Mouse (Mus musculus): Measurements from ENCODE around the gene Vmn1r218.
"Not testable (repeated sequence)": the region's sequence is repeated elsewhere in the genome, so short reads cannot be mapped to it uniquely, and the experiment has no call there.

Vmn1r218 gene

GRCm38 (mm10) chr13:23133099-23133498 is at the start of gene Vmn1r218:
Gene Vmn1r218, plus strand, starts transcription at chr13:23133155.
- DNase-seq = no peak

GRCm38 (mm10) chr13:23094386-23094785 is 38.6 kb upstream of the Vmn1r218 start:
- DNase-seq = no peak

GRCm38 (mm10) chr13:23118126-23118525 is 14.8 kb upstream of the Vmn1r218 start, which contains the start of gene Vmn1r217:
Gene Vmn1r217, minus strand, starts transcription at chr13:23118226.
- not testable (repeated sequence) for DNase-seq

GRCm38 (mm10) chr13:23120611-23121010 is 12.3 kb upstream of the Vmn1r218 start:
- DNase-seq = no peak

- no peak for DNase-seq
Measured at GRCm38 (mm10) chr13:23133501-23133900, 546 bp downstream of the Vmn1r218 start.

- no peak for DNase-seq
Measured at GRCm38 (mm10) chr13:23138880-23139279, 5.9 kb downstream of the Vmn1r218 start.

GRCm38 (mm10) chr13:23157848-23158247 is 24.9 kb downstream of the Vmn1r218 start:
- no peak for DNase-seq

- no peak for DNase-seq
Measured at GRCm38 (mm10) chr13:23159012-23159411, 26.1 kb downstream of the Vmn1r218 start, which contains the start of gene Vmn1r219. Gene Vmn1r219, plus strand, starts transcription at chr13:23159312.

GRCm38 (mm10) chr13:23166471-23166870 is 33.5 kb downstream of the Vmn1r218 start:
- DNase-seq = not testable (repeated sequence)

GRCm38 (mm10) chr13:23187875-23188274 is 54.9 kb downstream of the Vmn1r218 start, which contains the start of gene Vmn1r220:
Gene Vmn1r220, minus strand, starts transcription at chr13:23187975.
- no peak for DNase-seq
